Mouse (Mus musculus) limb, embryonic 13.5 days (tissue): Measurements from ENCODE around the gene Oas1h. TPM values are rescaled to one million over a fixed set of nuclear protein-coding genes. Genes with fewer than 3 reads are reported as not detected.
"Not testable (repeated sequence)": the region's sequence is repeated elsewhere in the genome, so short reads cannot be mapped to it uniquely, and the experiment has no call there.

Experiments used
- ATAC-seq: fragments of 200-750 bp; cut with Nextera tagmentation; 2 replicates; pipeline ENCODE4 v1.8.0; 2017; ENCODE audit warnings: low read depth, moderate number of reproducible peaks, moderate TSS enrichment; ENCODE audit not compliant: low FRiP score
- H3K27ac ChIP-seq: fragments of 300-500 bp; sonication (generic); 2 replicates; pipeline ENCODE4 v1.5.1; 2015; ENCODE audit warnings: inconsistent platforms, mild to moderate bottlenecking, moderate library complexity
- H3K27me3 ChIP-seq: fragments of 300-500 bp; sonication (generic); 2 replicates; pipeline ENCODE4 v1.6.1; 2015; ENCODE audit warnings: mild to moderate bottlenecking, inconsistent platforms
- H3K36me3 ChIP-seq: fragments of 300-500 bp; sonication (generic); 2 replicates; pipeline ENCODE4 v1.6.1; 2015; ENCODE audit warnings: inconsistent platforms, mild to moderate bottlenecking, moderate library complexity
- H3K4me1 ChIP-seq: fragments of 300-500 bp; sonication (generic); 2 replicates; pipeline ENCODE4 v1.6.1; 2015; ENCODE audit warnings: inconsistent platforms
- H3K4me2 ChIP-seq: fragments of 300-500 bp; sonication (generic); replicated peaks from 2 replicates; pipeline ENCODE4 v1.6.1; 2015; ENCODE audit warnings: inconsistent platforms, mild to moderate bottlenecking, moderate library complexity
- H3K4me3 ChIP-seq: fragments of 300-500 bp; sonication (generic); 2 replicates; pipeline ENCODE4 v1.5.1; 2015; ENCODE audit warnings: moderate library complexity, mild to moderate bottlenecking, inconsistent platforms
- H3K9ac ChIP-seq: fragments of 300-500 bp; sonication (generic); 2 replicates; pipeline ENCODE4 v1.6.1; 2015; ENCODE audit warnings: mild to moderate bottlenecking, inconsistent platforms
- H3K9me3 ChIP-seq: fragments of 300-500 bp; sonication (generic); 2 replicates; pipeline ENCODE4 v1.6.1; 2016; ENCODE audit warnings: inconsistent platforms
- WGBS: fragments of 180-500 bp; shearing (Covaris S2); methylation state at CpG from one replicate; pipeline ENCODE4 v1.1.7; 2015; 5-methylcytosine and 5-hydroxymethylcytosine counted together
- microRNA-seq: library from miRNA; unstranded; fragments of <30 nt; microRNA quantifications from one replicate; pipeline ENCODE4, GENCODE M21; 2016
- polyA plus RNA-seq: library from polyadenylated mRNA; unstranded; fragments of >200 nt; fragmentation: Nextera tagmentation; extraction: Ambion mirVana; gene quantifications from 2 replicates; pipeline ENCODE4 v1.2.1, GENCODE M21; 2015

Gene Oas1h
- polyA plus RNA-seq, 1 experiment from 2014 or later: not detected

GRCm38 (mm10) chr5:120908196-120908920, 47.1 kb downstream of the Oas1h start:
- Histone ChIP-seq H3K4me3 (no peak overlapping the region), H3K4me1 (no peaks in the 10 kb centered on the region), H3K4me2 (no peak overlapping the region), H3K9me3 (no peaks in the 10 kb centered on the region), H3K36me3 (no peaks in the 10 kb centered on the region), H3K27ac (no peak overlapping the region), H3K9ac (no peak overlapping the region), H3K27me3 (no peaks in the 10 kb centered on the region)
- WGBS: 56% methylated on average over 7 of the region's 7 CpGs
- ATAC-seq: no peak

GRCm38 (mm10) chr5:120914204-120914603, 53.0 kb downstream of the Oas1h start, which contains the start of gene Oas1d:
TSS of gene Oas1d (plus strand) at chr5:120914536.
- not testable (repeated sequence) for ATAC-seq, H3K9ac ChIP-seq, H3K27me3 ChIP-seq, H3K4me1 ChIP-seq, H3K36me3 ChIP-seq, H3K27ac ChIP-seq, H3K4me2 ChIP-seq, H3K4me3 ChIP-seq, H3K9me3 ChIP-seq
- 52% methylated on average over 8 of the region's 8 CpGs for WGBS

- not testable (repeated sequence) for H3K27me3 ChIP-seq, H3K36me3 ChIP-seq, H3K4me3 ChIP-seq, H3K4me2 ChIP-seq, H3K27ac ChIP-seq, H3K9me3 ChIP-seq, ATAC-seq, H3K4me1 ChIP-seq, H3K9ac ChIP-seq
- 59% methylated on average over 2 of the region's 2 CpGs for WGBS
These were observed 58.1 kb downstream of the Oas1h start for GRCm38 (mm10) chr5:120919156-120919935.

GRCm38 (mm10) chr5:120920296-120920695, 59.1 kb downstream of the Oas1h start:
- no peak for ATAC-seq

More at GRCm38 (mm10) chr5:120920296-120920695, 59.1 kb downstream of the Oas1h start:
- H3K27me3 ChIP-seq: no peaks in the 10 kb centered on the region
- WGBS: 80% methylated on average over 3 of the region's 3 CpGs
- no peaks in the 10 kb centered on the region for H3K9me3 ChIP-seq
- H3K4me2 ChIP-seq: no peak overlapping the region
- H3K27ac ChIP-seq: no peak overlapping the region
- H3K36me3 ChIP-seq: no peaks in the 10 kb centered on the region
- H3K4me1 ChIP-seq: no peaks in the 10 kb centered on the region
- H3K9ac ChIP-seq: no peak overlapping the region
- no peak overlapping the region for H3K4me3 ChIP-seq

Small RNA genes lying within 50 kb of the gene (microRNA-seq; reads per million reads assigned to microRNA genes)
- gene Gm22907: not detected

Other genes starting within 250 kb of the Oas1h start
- gene Rita1, start 248.8 kb upstream of the Oas1h start, polyA plus RNA-seq: 15.6 and 17.9 TPM in 2 replicates
- 46.5 and 47.2 TPM in 2 replicates for gene Ddx54, start 248.7 kb upstream of the Oas1h start, polyA plus RNA-seq
- not detected in 2 replicates for gene Cfap73, start 227.2 kb upstream of the Oas1h start, polyA plus RNA-seq
- 0.70 and 0.78 TPM in 2 replicates for gene Rasal1, start 212.6 kb upstream of the Oas1h start, polyA plus RNA-seq
- gene Dtx1, start 149.5 kb upstream of the Oas1h start, polyA plus RNA-seq: 5.1 and 5.6 TPM in 2 replicates
- 0.22 TPM in 2 replicates for gene Oas2, start 111.6 kb upstream of the Oas1h start, polyA plus RNA-seq
- gene Oas3, start 83.8 kb upstream of the Oas1h start, polyA plus RNA-seq: 0.18 and 0.20 TPM in 2 replicates
- not detected in 2 replicates for gene Oas1e, start 65.9 kb upstream of the Oas1h start, polyA plus RNA-seq
- gene Oas1c, start 48.9 kb upstream of the Oas1h start, polyA plus RNA-seq: 0.24 and 0.37 TPM in 2 replicates
- gene Oas1f, start 14.1 kb upstream of the Oas1h start, polyA plus RNA-seq: not detected in 2 replicates
- 0.22 TPM in 1 of 2 replicates, not detected in the other for gene Oas1g, start 26.2 kb downstream of the Oas1h start, polyA plus RNA-seq
- gene Oas1a, start 46.1 kb downstream of the Oas1h start, polyA plus RNA-seq: 1.2 and 1.4 TPM in 2 replicates
- gene Oas1d, start 53.1 kb downstream of the Oas1h start, polyA plus RNA-seq: not detected in 2 replicates
- gene Rph3a, start 148.7 kb downstream of the Oas1h start, polyA plus RNA-seq: 0.09 and 0.15 TPM in 2 replicates